Mouse (Mus musculus): Measurements from ENCODE around the gene Sec14l2. TPM values are rescaled to one million over a fixed set of nuclear protein-coding genes. Genes with fewer than 3 reads are reported as not detected.

Sec14l2 gene
- total RNA-seq (2021), result 10 to 100 TPM; 24.5 to 25.9 TPM
- long read RNA-seq, experiment 1, transcript Sec14l2-201 (12 exons, 2,631 nt), result major isoform, 13 of 23 reads
- long read RNA-seq, experiment 1, partial matches to known transcripts, result 1 of 23 reads
- long read RNA-seq, experiment 1, other reads (novel, unspliced or antisense), result 9 of 23 reads
- long read RNA-seq, experiment 2, transcript Sec14l2-201 (12 exons, 2,631 nt), result major isoform, 13 of 22 reads
- long read RNA-seq, experiment 2, partial matches to known transcripts, result 1 of 22 reads
- long read RNA-seq, experiment 2, other reads (novel, unspliced or antisense), result 8 of 22 reads

GRCm38 (mm10) chr11:4122742-4123579 lies at the start of gene Sec14l2:
Gene Sec14l2 (minus strand): TSS chr11:4123415.
- intact Hi-C loops (cut with DNase I), result no loop called here
- DNase-seq (ENCODE audit: low spot score in 2 of 2), result no peak

- intact Hi-C loops (cut with DNase I), result no loop called here
- DNase-seq (ENCODE audit: low spot score in 2 of 2), result no peak
Observed at GRCm38 (mm10) chr11:4166467-4167090, 43.4 kb upstream of the Sec14l2 start.

GRCm38 (mm10) chr11:4164701-4165100 lies 41.5 kb upstream of the Sec14l2 start:
- intact Hi-C loops (cut with DNase I), result no loop called here

GRCm38 (mm10) chr11:4160758-4161480 lies 37.7 kb upstream of the Sec14l2 start:
- DNase-seq (ENCODE audit: low spot score in 2 of 2), result no peak
- intact Hi-C loops (cut with DNase I), result loop anchor here (1.0 kb wide), 1 partner anchor 26 kb away; the partner anchor contains the start of gene Rnf215

More at GRCm38 (mm10) chr11:4164701-4165100, 41.5 kb upstream of the Sec14l2 start:
- no peak for DNase-seq (ENCODE audit: low spot score in 2 of 2)

DNA sequence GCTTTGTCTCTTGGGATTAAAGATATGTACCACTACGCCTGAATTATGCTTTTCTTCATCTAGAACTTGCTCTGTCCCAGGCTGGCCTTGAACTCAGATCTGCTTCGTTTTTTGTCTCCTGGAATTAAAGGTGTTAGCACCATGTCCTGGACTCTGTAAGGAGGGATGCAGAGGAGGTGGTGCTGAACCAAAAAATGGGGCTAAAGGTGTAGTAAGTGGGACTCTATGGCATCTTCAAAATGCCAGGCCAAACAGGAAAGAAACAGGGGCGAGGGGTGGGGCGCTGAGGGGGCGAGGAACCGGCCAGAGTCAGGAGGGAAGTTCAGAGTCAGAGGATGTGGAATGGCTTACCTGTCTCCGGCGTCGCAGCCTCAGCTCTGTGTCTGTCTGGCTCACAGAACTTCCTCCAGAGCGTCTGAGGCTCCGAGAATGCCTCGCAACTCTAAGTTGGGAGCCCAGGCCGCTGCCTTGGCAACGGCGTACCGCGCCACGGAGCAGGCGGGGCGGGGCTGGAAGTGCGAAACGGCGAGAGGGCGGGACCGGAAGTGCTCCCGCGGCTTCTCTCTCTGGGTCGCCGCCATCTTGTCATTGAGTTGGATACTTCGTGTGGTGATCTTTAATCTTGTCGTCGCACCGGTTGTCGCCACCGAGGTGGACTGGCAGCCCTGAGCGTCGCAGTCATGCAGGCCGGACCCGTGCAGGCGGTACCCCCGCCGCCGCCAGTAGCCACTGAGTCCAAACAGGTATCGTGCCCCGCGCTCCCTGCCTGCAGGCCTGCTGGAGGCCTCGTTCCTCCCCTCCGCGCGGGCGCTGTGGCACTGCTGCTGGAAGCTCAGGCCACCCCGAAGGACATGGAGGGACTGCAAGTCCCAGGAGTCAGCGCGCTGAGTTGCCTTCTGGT lies 36.8 kb upstream of the Sec14l2 start, which contains the start of the genes Ccdc157 and Sf3a1:
Ccdc157 (minus strand) TSS at position 486 of the 901 bp plus-strand sequence.
Sf3a1 (plus strand) TSS at position 543 of the 901 bp plus-strand sequence.
- intact Hi-C loops (cut with DNase I), result loop anchor here (1.0 kb wide), 1 partner anchor 25 kb away; the partner anchor contains the start of gene Rnf215

GRCm38 (mm10) chr11:4158676-4159075 lies 35.5 kb upstream of the Sec14l2 start:
- DNase-seq (ENCODE audit: low spot score in 2 of 2), result no peak
- intact Hi-C loops (cut with DNase I), result no loop called here

More for the DNA sequence above, 36.8 kb upstream of the Sec14l2 start, which contains the start of the genes Ccdc157 and Sf3a1:
- peak; percentile 95 for DNase-seq (ENCODE audit: low spot score in 2 of 2)

- intact Hi-C loops (cut with DNase I), result no loop called here
- peak in 1 of 2 experiments; percentile 35 for DNase-seq (ENCODE audit: low spot score in 2 of 2)
Observed at GRCm38 (mm10) chr11:4155641-4156040, 32.4 kb upstream of the Sec14l2 start.

GRCm38 (mm10) chr11:4153694-4154093 lies 30.5 kb upstream of the Sec14l2 start:
- DNase-seq (ENCODE audit: low spot score in 2 of 2), result no peak
- intact Hi-C loops (cut with DNase I), result no loop called here

GRCm38 (mm10) chr11:4149886-4150285 lies 26.7 kb upstream of the Sec14l2 start:
- intact Hi-C loops (cut with DNase I), result loop anchor here (10.0 kb wide), 1 partner anchor 275 kb away; no protein-coding TSS in a partner anchor
- no peak for DNase-seq (ENCODE audit: low spot score in 2 of 2)

- DNase-seq (ENCODE audit: low spot score in 2 of 2), result no peak
- intact Hi-C loops (cut with DNase I), result loop anchor here (10.0 kb wide), 1 partner anchor 276 kb away; no protein-coding TSS in a partner anchor
Observed at GRCm38 (mm10) chr11:4148536-4149156, 25.4 kb upstream of the Sec14l2 start.

GRCm38 (mm10) chr11:4148120-4148519 lies 24.9 kb upstream of the Sec14l2 start:
- intact Hi-C loops (cut with DNase I), result loop anchor here (10.0 kb wide), 1 partner anchor 277 kb away; no protein-coding TSS in a partner anchor
- DNase-seq (ENCODE audit: low spot score in 2 of 2), result no peak

- no peak for DNase-seq (ENCODE audit: low spot score in 2 of 2)
- intact Hi-C loops (cut with DNase I), result loop anchor here (10.0 kb wide), 1 partner anchor 278 kb away; no protein-coding TSS in a partner anchor
Observed at GRCm38 (mm10) chr11:4147098-4147497, 23.9 kb upstream of the Sec14l2 start.

DNA sequence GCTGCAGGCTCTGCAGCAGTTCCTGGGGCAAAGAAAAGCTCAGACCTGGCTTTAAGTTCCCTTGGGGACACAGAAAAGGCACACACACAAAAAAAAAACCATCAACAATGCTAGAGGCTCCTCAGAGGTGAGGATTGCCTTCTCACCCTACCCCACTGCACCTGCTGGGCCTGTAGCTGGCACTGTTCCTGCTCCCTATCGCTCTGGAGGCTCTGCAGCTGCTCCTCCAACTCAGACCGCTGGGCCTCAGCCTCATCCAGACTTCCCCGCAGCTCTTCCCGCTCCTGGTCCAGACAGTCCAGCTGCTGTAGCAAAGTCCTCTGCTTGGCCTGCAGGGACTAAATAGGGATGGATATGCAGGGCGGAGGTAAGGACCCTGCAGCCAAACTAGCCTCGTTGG lies 23.2 kb upstream of the Sec14l2 start:
- intact Hi-C loops (cut with DNase I), result loop anchor here (10.0 kb wide), 1 partner anchor 278 kb away; no protein-coding TSS in a partner anchor
- DNase-seq (ENCODE audit: low spot score in 2 of 2), result no peak

- intact Hi-C loops (cut with DNase I), result loop anchor here (10.0 kb wide), 1 partner anchor 281 kb away; no protein-coding TSS in a partner anchor
- no peak for DNase-seq (ENCODE audit: low spot score in 2 of 2)
Observed at GRCm38 (mm10) chr11:4143281-4144062, 20.3 kb upstream of the Sec14l2 start.

DNA sequence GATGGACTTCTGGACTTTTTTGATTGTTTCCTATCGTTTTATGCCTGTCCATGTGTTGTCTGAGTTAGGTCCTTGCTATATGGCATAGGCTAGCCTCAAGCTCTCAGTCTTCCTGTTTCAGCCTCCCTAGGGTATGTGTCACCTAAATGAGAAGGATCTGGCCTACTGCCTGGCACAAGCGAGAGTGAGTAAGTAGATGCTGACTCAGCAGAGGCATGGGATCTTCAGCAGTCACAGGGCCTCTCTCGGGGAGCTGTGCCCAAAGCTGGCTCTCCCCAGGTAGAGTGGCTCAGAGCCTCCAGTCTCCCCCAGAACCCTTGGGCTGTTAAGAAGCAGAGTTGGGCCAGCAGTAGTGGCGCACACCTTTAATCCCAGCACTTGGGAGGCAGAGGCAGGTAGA lies 19.1 kb upstream of the Sec14l2 start:
- intact Hi-C loops (cut with DNase I), result loop anchor here (10.0 kb wide), 1 partner anchor 282 kb away; no protein-coding TSS in a partner anchor
- no peak for DNase-seq (ENCODE audit: low spot score in 2 of 2)

DNA sequence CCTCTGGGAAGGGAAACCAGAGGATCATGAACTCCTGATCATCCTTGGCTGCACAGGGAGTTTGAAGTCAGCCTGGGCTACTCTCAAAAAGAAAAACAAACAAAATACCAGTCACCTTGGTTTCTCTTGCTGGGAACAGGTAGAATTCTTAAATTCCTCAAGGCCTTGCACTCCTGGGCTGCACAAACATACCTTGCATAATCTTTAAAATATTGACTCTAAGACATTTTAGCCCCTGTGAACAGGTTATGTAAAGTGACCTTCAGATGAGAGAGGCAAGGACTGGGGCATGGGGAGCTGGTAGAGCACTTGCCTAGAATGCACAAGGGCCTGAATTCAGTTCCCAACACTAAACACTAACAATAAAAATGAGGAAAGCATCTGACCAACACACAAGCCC lies 18.3 kb upstream of the Sec14l2 start:
- intact Hi-C loops (cut with DNase I), result loop anchor here (10.0 kb wide), 1 partner anchor 283 kb away; no protein-coding TSS in a partner anchor

More for the DNA sequence above, 18.3 kb upstream of the Sec14l2 start:
- no peak for DNase-seq (ENCODE audit: low spot score in 2 of 2)

Data from left cerebral cortex, postnatal 14 days (tissue).